In genomic region chr14:86869536-86869935, GRCm38 (mm10) we compare ENCODE assay signal across 9 mouse cellular contexts.
A peak's percentile ranks its signal among the peaks of the same experiment; 100 is the strongest.
DNase-seq lines count a peak whose midpoint lies in the region; ATAC-seq and TF ChIP-seq lines count a peak whose summit lies in the region.
"Had no signal": no experiment of that assay in that cellular context is flagged by ENCODE, and none has a peak within 500 bp of the region (broad histone marks: within the 10 kb centered on the region; RNA-seq: fewer than 3 reads in every experiment).

No protein-coding gene starts in this region.

- no peak overlapping the region for H3K4me2 ChIP-seq in CH12.LX (ENCODE audit: insufficient read depth, low read depth, poor library complexity, severe bottlenecking)
- H3K4me2 ChIP-seq in forebrain, embryonic 13.5 days: no peak overlapping the region
- H3K4me2 ChIP-seq in intestine, embryonic 15.5 days (replicated peaks): no peak overlapping the region
- H3K4me2 ChIP-seq: limb, embryonic 13.5 days had no signal

- TF ChIP-seq RAD21 in CH12.LX (IDR thresholded peaks at IDR 0.05; ENCODE audit: low read depth, low read length): peak; percentile 29

- H3K4me1 ChIP-seq in CH12.LX (ENCODE audit: control insufficient read depth in 1 of 2, insufficient read depth in 2 of 2): peaks cover 0 to 18% of the 10 kb centered on the region in 2 experiments; a peak in 2 of 4 replicates
- H3K4me1 ChIP-seq in forebrain, embryonic 13.5 days: peaks cover 10% of the 10 kb centered on the region
- no peaks in the 10 kb centered on the region for H3K4me1 ChIP-seq in intestine, embryonic 15.5 days (replicated peaks)
- H3K4me1 ChIP-seq: limb, embryonic 13.5 days had no signal

- H3K9me3 ChIP-seq in CH12.LX (replicated peaks; ENCODE audit: low read length): no peaks in the 10 kb centered on the region
- H3K9me3 ChIP-seq in forebrain, embryonic 13.5 days (replicated peaks): no peaks in the 10 kb centered on the region
- no peaks in the 10 kb centered on the region for H3K9me3 ChIP-seq in intestine, embryonic 15.5 days
- H3K9me3 ChIP-seq: limb, embryonic 13.5 days had no signal

- 63% methylated on average over 5 of the region's 5 CpGs for WGBS in forebrain, embryonic 13.5 days
- 85% methylated on average over 5 of the region's 5 CpGs for WGBS in large intestine, adult 2 months
- 93% methylated on average over 5 of the region's 5 CpGs for WGBS in intestine, embryonic 15.5 days

- TF ChIP-seq CTCF in CH12.LX (conservative IDR thresholded peaks at IDR 0.05 in 1 of 2, IDR thresholded peaks at IDR 0.05 in 1 of 2; ENCODE audit: low read depth in 2 of 2, low read length in 2 of 2): peak in 1 of 2 experiments; percentile 47; a peak in 2 of 4 replicates

- dilution Hi-C loops in CH12.LX (cut with MboI; ENCODE audit: extremely low pct_ligation_motif_present, extremely low pct_unique_long_range_greater_than_20kb, low sequenced_read_pairs): no loop called here

- DNase-seq in heart, postnatal 4 days: peak; percentile 31
- DNase-seq in heart, adult 8-10 months (ENCODE audit: low spot score): no peak
- peak; percentile 29 for DNase-seq in CH12.LX (ENCODE audit: extremely low read depth)
- peak; percentile 78 for DNase-seq in brain, adult 2 months (ENCODE audit: low read depth, low spot score)
- peak; percentile 7 for DNase-seq in large intestine, adult 2 months (ENCODE audit: low read depth, low spot score)

- no peaks in the 10 kb centered on the region for H3K27me3 ChIP-seq in CH12.LX (replicated peaks)
- H3K27me3 ChIP-seq in forebrain, embryonic 13.5 days: no peaks in the 10 kb centered on the region
- H3K27me3 ChIP-seq in intestine, embryonic 15.5 days (replicated peaks): no peaks in the 10 kb centered on the region
- H3K27me3 ChIP-seq: limb, embryonic 13.5 days had no signal

- ATAC-seq in forebrain, embryonic 13.5 days: peak; percentile 84
- peak; percentile 80 for ATAC-seq in megakaryocyte-erythroid progenitor cell, adult 5-6 weeks (replicated peaks; ENCODE audit: low FRiP score, low TSS enrichment, poor library complexity, severe bottlenecking)
- no peak for ATAC-seq in intestine, embryonic 15.5 days

- no peak for TF ChIP-seq POLR2A in CH12.LX (IDR thresholded peaks at IDR 0.05; ENCODE audit: low read depth, low read length)

- TF ChIP-seq EP300 in CH12.LX (IDR thresholded peaks at IDR 0.05; ENCODE audit: low read length): no peak

- H3K27ac ChIP-seq in CH12.LX (ENCODE audit: insufficient read depth, low read depth): no peak overlapping the region
- H3K27ac ChIP-seq in forebrain, embryonic 13.5 days: no peak overlapping the region
- no peak overlapping the region for H3K27ac ChIP-seq in intestine, embryonic 15.5 days
- H3K27ac ChIP-seq: limb, embryonic 13.5 days had no signal

- H3K36me3 ChIP-seq in CH12.LX (replicated peaks in 1 of 2; ENCODE audit: control insufficient read depth in 1 of 2, insufficient read depth in 1 of 2, low read length in 1 of 2): peaks cover 3 to 31% of the 10 kb centered on the region in 2 experiments
- no peaks in the 10 kb centered on the region for H3K36me3 ChIP-seq in forebrain, embryonic 13.5 days (ENCODE audit: poor library complexity, severe bottlenecking)
- H3K36me3 ChIP-seq in intestine, embryonic 15.5 days: no peaks in the 10 kb centered on the region
- H3K36me3 ChIP-seq: limb, embryonic 13.5 days had no signal

- no peak overlapping the region for H3K4me3 ChIP-seq in CH12.LX (replicated peaks in 1 of 3; ENCODE audit: low read depth in 2 of 3, low read length in 2 of 3, poor library complexity in 1 of 3)
- H3K4me3 ChIP-seq in forebrain, embryonic 13.5 days: no peak overlapping the region
- H3K4me3 ChIP-seq in intestine, embryonic 15.5 days (replicated peaks): no peak overlapping the region
- H3K4me3 ChIP-seq: limb, embryonic 13.5 days had no signal

- no peaks in the 10 kb centered on the region for H3K79me2 ChIP-seq in CH12.LX (replicated peaks; ENCODE audit: control insufficient read depth, extremely low read depth, insufficient read depth, poor library complexity, severe bottlenecking)

- no peak overlapping the region for H3K9ac ChIP-seq in CH12.LX (ENCODE audit: insufficient read depth, low read depth)
- H3K9ac ChIP-seq in forebrain, embryonic 13.5 days: no peak overlapping the region
- H3K9ac ChIP-seq in intestine, embryonic 15.5 days: no peak overlapping the region
- H3K9ac ChIP-seq: limb, embryonic 13.5 days had no signal

- in situ Hi-C loops in CH12.LX (cut with MboI; ENCODE audit: low pct_ligation_motif_present, low pct_unique_long_range_greater_than_20kb, low sequenced_read_pairs): no loop called here

TF ChIP-seq in CH12.LX, 34 proteins besides CTCF, POLR2A, EP300 and RAD21:
- peak; percentile 46 for TF ChIP-seq SMC3 (IDR thresholded peaks at IDR 0.05; ENCODE audit: low read depth, low read length)
- TF ChIP-seq NELFE (IDR thresholded peaks at IDR 0.05; ENCODE audit: low read depth, low read length): no peak
